Mouse (Mus musculus) erythroblast, embryonic 14.5 days (primary cell): Measurements from ENCODE around the gene Hcn3. TPM values are rescaled to one million over a fixed set of nuclear protein-coding genes. Genes with fewer than 3 reads are reported as not detected.

Source experiments
- H3K27me3 ChIP-seq: 2 replicates; pipeline ENCODE4 v1.6.1; 2012; ENCODE audit warnings: inconsistent platforms; ENCODE audit not compliant: control insufficient read depth
- H3K36me3 ChIP-seq: 2 replicates; pipeline ENCODE4 v1.6.1; 2012; ENCODE audit warnings: mild to moderate bottlenecking, inconsistent platforms; ENCODE audit not compliant: control insufficient read depth
- H3K4me1 ChIP-seq: 2 replicates; pipeline ENCODE4 v1.6.1; 2012; ENCODE audit warnings: inconsistent platforms; ENCODE audit not compliant: control insufficient read depth
- H3K4me3 ChIP-seq: replicated peaks from 2 replicates; pipeline ENCODE3; 2012; ENCODE audit warnings: moderate library complexity, mild to moderate bottlenecking, inconsistent platforms
- H3K9me3 ChIP-seq: 2 replicates; pipeline ENCODE4 v1.6.1; 2012; ENCODE audit warnings: low read length, inconsistent platforms, mixed read lengths; ENCODE audit not compliant: control insufficient read depth
- GATA1 ChIP-seq: IDR thresholded peaks from 2 replicates; pipeline ENCODE4 v1.6.1; 2012; ENCODE audit warnings: low read length, inconsistent platforms, mixed read lengths
- TAL1 ChIP-seq: IDR thresholded peaks from 3 replicates; pipeline ENCODE4 v1.6.1; 2012; ENCODE audit warnings: low read length, inconsistent platforms, mixed read lengths
- polyA plus RNA-seq: library from polyadenylated mRNA; stranded (reverse); fragments of >175 nt; gene quantifications from 2 replicates; pipeline ENCODE4 v1.2.3, GENCODE M21; 2012

Hcn3 gene
- polyA plus RNA-seq, 1 experiment = 0.02 TPM

DNA sequence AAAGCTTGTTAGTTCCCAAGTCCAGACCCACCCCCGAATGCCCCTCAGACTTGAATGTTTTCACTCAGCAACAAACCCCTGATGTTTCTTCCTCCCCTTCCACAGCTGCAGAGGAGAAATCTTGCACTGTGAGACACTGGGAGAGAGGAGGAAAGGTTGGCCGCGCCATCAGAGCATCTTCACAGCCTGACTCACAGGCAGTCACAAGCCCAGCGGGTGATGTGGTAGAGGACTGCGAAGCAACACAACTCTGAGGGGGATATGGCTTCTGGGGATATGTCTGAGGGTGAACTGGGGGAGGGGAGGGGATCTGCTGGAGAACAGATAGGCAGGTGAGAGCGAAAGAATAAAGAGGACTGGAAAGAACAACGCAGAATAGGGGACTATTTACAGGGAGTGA lies 1.3 kb downstream of the Hcn3 start:
- Histone ChIP-seq H3K9me3 (no peaks in the 10 kb centered on the region), H3K4me1 (peaks cover 21% of the 10 kb centered on the region), H3K4me3 (no peak overlapping the region), H3K36me3 (no peaks in the 10 kb centered on the region), H3K27me3 (peaks cover 50% of the 10 kb centered on the region)
- TF ChIP-seq GATA1 = no peak
- no peak for TF ChIP-seq TAL1

DNA sequence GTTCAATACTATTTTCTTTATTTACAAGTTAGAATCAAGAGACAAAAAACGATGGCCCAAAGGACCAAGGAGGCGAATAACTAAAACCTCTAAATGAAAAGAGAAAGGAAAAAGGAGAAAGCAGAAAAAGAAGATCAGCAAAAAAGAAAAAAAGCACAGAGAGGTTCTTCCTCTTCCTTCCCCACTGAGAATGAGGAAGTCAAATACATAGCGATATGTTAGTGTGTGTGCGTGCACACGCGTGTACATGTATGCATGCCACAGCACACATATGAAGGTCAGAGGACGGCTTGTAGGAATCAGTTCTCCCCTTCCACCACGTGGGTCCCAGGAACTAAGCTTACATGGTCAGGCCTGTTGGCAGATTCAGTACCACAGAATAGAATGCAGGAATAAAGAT lies 3.0 kb downstream of the Hcn3 start:
- Histone ChIP-seq H3K4me3 (no peak overlapping the region), H3K9me3 (no peaks in the 10 kb centered on the region), H3K36me3 (no peaks in the 10 kb centered on the region), H3K4me1 (peaks cover 31% of the 10 kb centered on the region), H3K27me3 (peaks cover 62% of the 10 kb centered on the region)
- TF ChIP-seq TAL1 (no peak), GATA1 (no peak)

DNA sequence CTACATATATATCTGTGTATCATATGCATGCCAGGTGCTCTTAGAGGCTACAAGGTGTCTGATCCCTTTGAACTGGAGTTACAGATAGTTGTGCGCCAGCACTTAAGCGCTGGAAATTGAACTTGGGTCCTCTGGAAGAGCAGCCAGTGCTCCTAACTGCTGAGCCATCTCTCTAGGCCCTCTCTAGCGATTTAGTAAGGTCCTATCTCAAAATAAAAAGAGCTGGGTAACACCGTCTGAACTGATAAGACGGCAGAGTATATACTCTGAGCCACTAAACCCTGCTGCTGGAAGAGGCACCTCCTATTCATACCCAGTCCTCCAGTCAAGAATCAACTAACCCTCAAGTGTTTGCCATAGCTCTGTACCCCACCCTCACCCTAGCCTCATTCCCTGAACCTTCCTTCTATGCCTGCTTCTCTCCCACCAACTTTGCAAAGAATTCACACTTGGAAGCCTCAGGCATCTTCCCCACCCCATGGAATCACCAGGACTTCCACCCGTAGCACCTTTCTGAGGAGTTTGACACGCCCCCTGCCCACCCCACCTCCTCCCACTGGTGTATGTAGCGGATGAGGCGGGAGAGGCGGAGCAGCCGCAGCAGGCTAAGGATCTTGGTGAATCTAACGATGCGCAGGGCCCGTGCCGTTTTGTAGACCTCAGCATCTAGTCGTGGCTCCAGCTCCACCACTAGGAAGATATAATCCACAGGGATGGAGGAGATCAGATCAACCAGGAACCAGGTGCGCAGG lies 7.7 kb downstream of the Hcn3 start:
- peaks cover 1% of the 10 kb centered on the region for H3K36me3 ChIP-seq
- H3K27me3 ChIP-seq = peaks cover 53% of the 10 kb centered on the region
- TF ChIP-seq TAL1 (no peak), GATA1 (no peak)
- no peak overlapping the region for H3K4me3 ChIP-seq
- H3K9me3 ChIP-seq = peaks cover 2% of the 10 kb centered on the region; the same call in 1 of the 2 replicates
- peaks cover 52% of the 10 kb centered on the region for H3K4me1 ChIP-seq

DNA sequence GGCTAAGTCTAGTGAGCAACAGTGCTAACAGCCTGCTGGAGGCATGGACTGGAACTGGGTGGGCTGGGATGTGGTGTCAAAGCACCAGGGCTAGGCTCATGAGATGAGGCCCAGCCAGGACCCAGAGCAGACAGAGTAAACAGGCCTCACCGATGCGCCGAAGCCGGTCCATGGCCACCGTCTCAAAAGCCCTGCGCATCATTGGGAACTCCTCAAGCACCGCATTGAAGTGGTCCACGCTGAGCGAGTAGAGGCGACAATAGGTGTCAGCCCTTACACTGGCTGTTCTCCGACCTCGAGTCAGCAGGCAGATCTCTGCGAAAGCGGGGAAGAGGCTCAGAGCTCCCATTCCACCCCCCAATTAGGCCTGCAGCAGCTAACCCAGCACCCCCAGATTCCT lies 11.4 kb downstream of the Hcn3 start:
- Histone ChIP-seq H3K27me3 (peaks cover 31% of the 10 kb centered on the region), H3K9me3 (peaks cover 2% of the 10 kb centered on the region; the same call in 1 of the 2 replicates), H3K4me1 (peaks cover 83% of the 10 kb centered on the region), H3K36me3 (peaks cover 38% of the 10 kb centered on the region), H3K4me3 (no peak overlapping the region)
- TF ChIP-seq GATA1 = no peak
- TF ChIP-seq TAL1 = no peak

DNA sequence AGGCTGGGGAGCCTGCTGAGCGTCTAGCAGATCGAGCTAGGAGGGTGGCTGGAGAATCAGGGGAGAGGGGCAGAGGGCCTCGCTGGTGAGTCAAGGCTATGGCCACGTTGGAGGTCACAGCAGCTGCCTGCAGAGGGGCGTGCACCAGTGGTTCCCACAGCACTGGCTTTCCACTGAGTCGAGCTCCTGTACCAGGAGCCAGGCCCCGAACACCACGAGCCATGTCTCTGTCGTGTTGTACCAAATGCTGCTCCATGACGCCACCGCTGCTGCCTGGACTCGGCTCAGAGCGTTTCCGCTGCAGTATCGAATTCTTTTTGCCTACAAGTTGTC lies 12.1 kb downstream of the Hcn3 start:
- no peak for TF ChIP-seq TAL1
- no peak for TF ChIP-seq GATA1
- H3K36me3 ChIP-seq = peaks cover 44% of the 10 kb centered on the region
- peak overlapping the region; percentile 63 for H3K4me3 ChIP-seq
- peaks cover 2% of the 10 kb centered on the region; the same call in 1 of the 2 replicates for H3K9me3 ChIP-seq
- peaks cover 27% of the 10 kb centered on the region for H3K27me3 ChIP-seq
- H3K4me1 ChIP-seq = peaks cover 89% of the 10 kb centered on the region

DNA sequence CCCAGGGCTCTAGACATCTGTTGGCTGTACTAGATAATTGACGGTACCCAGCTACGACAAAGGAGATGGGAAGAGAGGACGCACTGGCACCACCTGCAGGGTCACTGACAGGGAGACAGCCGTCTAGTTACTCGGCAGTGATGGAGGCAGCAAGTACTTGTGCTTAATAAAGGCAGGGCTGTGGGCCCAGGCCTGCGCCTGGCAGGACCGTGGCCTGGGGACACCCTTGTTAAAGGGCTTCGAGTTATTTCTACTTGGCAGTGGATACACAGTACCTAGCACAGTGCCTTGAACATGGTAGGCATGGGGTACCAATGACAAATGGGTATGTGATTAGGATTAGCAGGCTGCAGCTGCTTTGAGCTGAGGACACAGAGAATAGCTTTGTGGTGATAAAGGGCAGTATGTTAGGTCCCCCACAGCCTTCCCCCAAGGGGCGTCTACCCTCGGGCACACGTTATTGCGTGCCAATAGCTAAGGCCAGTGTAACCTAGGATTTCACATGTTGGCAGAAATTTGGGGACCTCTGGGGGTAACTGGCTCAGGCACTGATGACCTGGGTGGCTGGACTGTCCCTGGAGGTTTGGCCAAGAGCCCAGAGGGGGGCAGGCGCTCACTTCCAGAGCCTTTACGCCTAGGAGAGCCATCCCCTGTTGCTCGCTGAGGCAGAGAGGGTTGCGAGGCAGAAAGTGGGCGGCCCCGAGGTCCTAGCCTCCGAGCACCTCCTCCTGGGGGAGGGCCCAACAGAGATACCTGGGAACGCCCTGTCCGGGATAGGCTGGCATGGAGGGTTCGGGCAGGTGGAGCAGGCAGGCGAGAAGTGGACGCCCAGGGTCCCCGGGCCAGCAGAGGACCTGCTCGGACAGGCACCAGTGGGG lies 12.7 kb downstream of the Hcn3 start:
- Histone ChIP-seq H3K4me3 (peak overlapping the region; percentile 63), H3K36me3 (peaks cover 50% of the 10 kb centered on the region), H3K27me3 (peaks cover 21% of the 10 kb centered on the region), H3K9me3 (peaks cover 2% of the 10 kb centered on the region), H3K4me1 (peaks cover 89% of the 10 kb centered on the region)
- TF ChIP-seq TAL1 (no peak), GATA1 (no peak)

DNA sequence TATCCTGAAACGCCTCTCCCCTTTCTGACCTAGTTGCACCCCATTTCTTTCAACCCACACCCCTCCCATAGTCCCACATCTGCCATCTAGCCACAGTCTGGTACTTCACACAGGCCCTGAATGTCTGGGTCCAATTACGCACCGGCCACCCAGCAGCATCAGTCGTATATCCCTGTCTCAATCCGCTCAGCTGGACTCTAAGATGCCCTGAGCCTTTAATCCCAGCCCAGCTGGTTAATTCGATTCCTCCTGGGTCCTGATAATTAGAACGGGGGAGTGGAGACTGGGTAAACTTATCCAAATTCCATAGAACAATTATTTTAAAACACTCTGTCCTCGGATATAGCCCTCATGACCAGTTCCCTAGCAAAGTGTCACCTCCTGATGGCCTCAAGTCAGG lies 14.4 kb downstream of the Hcn3 start:
- TF ChIP-seq TAL1 (no peak), GATA1 (no peak)
- Histone ChIP-seq H3K27me3 (peaks cover 15% of the 10 kb centered on the region), H3K4me1 (peaks cover 91% of the 10 kb centered on the region), H3K36me3 (peaks cover 68% of the 10 kb centered on the region), H3K4me3 (no peak overlapping the region), H3K9me3 (peaks cover 9% of the 10 kb centered on the region)

DNA sequence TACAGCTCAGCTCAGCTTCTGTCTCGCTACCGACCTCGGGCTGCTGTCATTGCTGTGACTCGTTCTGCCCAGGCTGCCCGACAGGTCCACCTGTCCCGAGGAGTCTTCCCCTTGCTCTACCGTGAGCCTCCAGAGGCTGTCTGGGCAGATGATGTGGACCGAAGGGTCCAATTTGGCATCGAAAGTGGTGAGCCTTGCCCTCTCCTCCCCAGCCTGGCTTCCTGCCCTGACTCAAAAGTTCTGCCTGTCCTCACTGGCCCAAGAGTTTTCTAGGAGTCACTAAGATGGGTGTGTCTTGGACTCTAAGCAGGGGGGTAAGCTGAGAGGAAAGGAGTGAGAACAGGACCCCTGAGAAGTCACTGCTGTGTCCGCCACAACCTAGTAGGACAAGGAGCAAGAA lies 15.2 kb downstream of the Hcn3 start:
- Histone ChIP-seq H3K36me3 (peaks cover 76% of the 10 kb centered on the region), H3K27me3 (peaks cover 8% of the 10 kb centered on the region), H3K9me3 (peaks cover 8% of the 10 kb centered on the region; the same call in 1 of the 2 replicates), H3K4me1 (peaks cover 91% of the 10 kb centered on the region), H3K4me3 (no peak overlapping the region)
- no peak for TF ChIP-seq TAL1
- TF ChIP-seq GATA1 = no peak

DNA sequence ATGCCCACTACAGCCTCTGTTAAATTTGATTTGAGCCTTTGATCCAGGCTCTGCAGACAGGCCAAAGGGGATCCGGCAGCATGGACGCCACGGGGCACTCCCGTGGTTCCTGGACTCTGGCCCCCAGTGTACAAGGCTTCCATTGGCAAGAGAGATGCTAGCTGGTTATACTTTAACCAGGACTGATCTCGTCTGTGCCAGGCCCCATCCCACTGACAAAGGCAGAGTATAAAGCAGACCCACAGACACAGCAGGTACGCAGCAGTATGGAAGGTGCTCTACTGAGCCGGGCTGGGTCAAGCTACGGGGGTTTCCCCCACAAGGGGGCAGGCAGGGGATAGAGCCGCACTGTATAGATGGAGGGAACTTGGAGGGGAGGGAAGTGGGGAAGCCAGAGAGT lies 23.6 kb downstream of the Hcn3 start:
- Histone ChIP-seq H3K27me3 (no peaks in the 10 kb centered on the region), H3K4me3 (peak overlapping the region; percentile 83), H3K4me1 (peaks cover 96% of the 10 kb centered on the region), H3K36me3 (peaks cover 52% of the 10 kb centered on the region), H3K9me3 (peaks cover 4% of the 10 kb centered on the region; the same call in 1 of the 2 replicates)
- TF ChIP-seq TAL1 (no peak), GATA1 (no peak)
